12 mouse cellular contexts compared by ENCODE assay signal in the genomic region with DNA sequence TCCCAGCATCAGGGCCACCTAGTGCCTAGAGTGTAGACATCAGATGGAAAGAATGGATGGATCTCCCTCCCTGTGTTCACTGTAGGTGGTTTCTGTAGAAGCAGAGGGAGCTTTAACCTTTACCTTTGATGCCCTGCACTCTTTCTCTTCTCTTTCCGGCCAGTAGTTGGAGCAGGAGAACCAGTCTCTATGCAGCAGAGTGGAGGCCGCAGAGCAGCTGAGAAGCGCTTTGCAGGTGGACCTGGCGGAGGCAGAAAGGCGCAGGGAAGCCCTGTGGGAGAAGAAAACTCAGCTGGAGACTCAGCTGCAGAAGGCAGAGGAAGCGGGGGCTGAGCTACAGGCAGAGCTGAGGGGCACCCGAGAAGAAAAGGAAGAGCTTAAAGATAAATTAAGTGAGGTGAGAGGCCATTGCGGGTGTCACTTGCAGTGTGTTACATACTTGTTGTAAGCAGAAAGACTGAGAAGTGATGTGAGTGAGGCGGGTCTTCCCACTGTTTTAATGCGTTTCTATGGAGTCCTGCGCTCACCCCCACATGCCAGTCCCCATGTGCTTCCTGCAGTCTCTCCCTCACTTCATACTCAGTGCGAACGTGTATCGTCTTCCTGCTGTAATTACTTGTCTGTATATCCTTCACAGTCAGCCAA. TPM values are rescaled to one million over a fixed set of nuclear protein-coding genes. Genes with fewer than 3 reads are reported as not detected.
A peak's percentile ranks its signal among the peaks of the same experiment; 100 is the strongest.
DNase-seq lines count a peak whose midpoint lies in the region; ATAC-seq and TF ChIP-seq lines count a peak whose summit lies in the region.
"Had no signal": no experiment of that assay in that cellular context is flagged by ENCODE, and none has a peak within 500 bp of the region (broad histone marks: within the 10 kb centered on the region; RNA-seq: fewer than 3 reads in every experiment).

No protein-coding gene starts in this region.

- H3K27ac ChIP-seq in kidney, postnatal 0 days, result no peak overlapping the region
- H3K27ac ChIP-seq in kidney, embryonic 16.5 days (ENCODE audit: low read length), result no peak overlapping the region
- no peak overlapping the region for H3K27ac ChIP-seq in stomach, postnatal 0 days (replicated peaks)
- H3K27ac ChIP-seq in forebrain, embryonic 10.5 days, result no peak overlapping the region
- H3K27ac ChIP-seq: left cerebral cortex, adult 2 months; limb, embryonic 13.5 days had no signal

- peak; percentile 41 for TF ChIP-seq CTCF in kidney, postnatal 0 days (IDR thresholded peaks at IDR 0.05; ENCODE audit: low read depth)
- TF ChIP-seq CTCF in stomach, postnatal 0 days (IDR thresholded peaks at IDR 0.05; ENCODE audit: low read depth), result peak; percentile 52

- no peak for ATAC-seq in kidney, postnatal 0 days (replicated peaks; ENCODE audit: low FRiP score, low read depth)
- ATAC-seq in kidney, embryonic 16.5 days (ENCODE audit: low FRiP score, low TSS enrichment), result no peak
- ATAC-seq in stomach, postnatal 0 days (ENCODE audit: low FRiP score, low TSS enrichment), result no peak

- peaks cover 61% of the 10 kb centered on the region for H3K36me3 ChIP-seq in kidney, postnatal 0 days (ENCODE audit: insufficient read depth, low read length)
- peaks cover 62% of the 10 kb centered on the region for H3K36me3 ChIP-seq in kidney, embryonic 16.5 days (ENCODE audit: insufficient read depth, low read length)
- peaks cover 36% of the 10 kb centered on the region for H3K36me3 ChIP-seq in stomach, postnatal 0 days (ENCODE audit: control insufficient read depth, insufficient read depth, low read length)
- H3K36me3 ChIP-seq in forebrain, embryonic 10.5 days (replicated peaks), result peaks cover 96% of the 10 kb centered on the region

- H3K4me2 ChIP-seq in kidney, postnatal 0 days (ENCODE audit: low read length), result no peak overlapping the region
- no peak overlapping the region for H3K4me2 ChIP-seq in kidney, embryonic 16.5 days (replicated peaks; ENCODE audit: low read depth, low read length)
- no peak overlapping the region for H3K4me2 ChIP-seq in stomach, postnatal 0 days (replicated peaks; ENCODE audit: low read depth)
- H3K4me2 ChIP-seq: limb, embryonic 13.5 days had no signal

- H3K9me3 ChIP-seq in kidney, postnatal 0 days (replicated peaks; ENCODE audit: low read length), result no peaks in the 10 kb centered on the region
- H3K9me3 ChIP-seq in kidney, embryonic 16.5 days (ENCODE audit: low read length), result no peaks in the 10 kb centered on the region
- no peaks in the 10 kb centered on the region for H3K9me3 ChIP-seq in stomach, postnatal 0 days (ENCODE audit: control insufficient read depth, low read length)
- H3K9me3 ChIP-seq in forebrain, embryonic 10.5 days, result no peaks in the 10 kb centered on the region
- H3K9me3 ChIP-seq: limb, embryonic 13.5 days had no signal

- no peaks in the 10 kb centered on the region for H3K4me1 ChIP-seq in kidney, postnatal 0 days (replicated peaks; ENCODE audit: insufficient read depth, low read length)
- H3K4me1 ChIP-seq in kidney, embryonic 16.5 days (ENCODE audit: insufficient read depth, low read length), result no peaks in the 10 kb centered on the region
- no peaks in the 10 kb centered on the region for H3K4me1 ChIP-seq in stomach, postnatal 0 days (replicated peaks; ENCODE audit: control insufficient read depth, insufficient read depth)
- H3K4me1 ChIP-seq in forebrain, embryonic 10.5 days, result no peaks in the 10 kb centered on the region
- H3K4me1 ChIP-seq: limb, embryonic 13.5 days had no signal

- no peak overlapping the region for H3K4me3 ChIP-seq in kidney, postnatal 0 days (replicated peaks; ENCODE audit: low read depth, low read length)
- H3K4me3 ChIP-seq in kidney, embryonic 16.5 days (ENCODE audit: low read length), result no peak overlapping the region
- H3K4me3 ChIP-seq in stomach, postnatal 0 days (ENCODE audit: low read depth, low read length), result no peak overlapping the region
- H3K4me3 ChIP-seq in forebrain, embryonic 10.5 days, result no peak overlapping the region
- H3K4me3 ChIP-seq: left cerebral cortex, adult 2 months; limb, embryonic 13.5 days had no signal

- H3K27me3 ChIP-seq in kidney, postnatal 0 days (ENCODE audit: insufficient read depth, low read length), result no peaks in the 10 kb centered on the region
- H3K27me3 ChIP-seq in kidney, embryonic 16.5 days (ENCODE audit: insufficient read depth, low read length), result no peaks in the 10 kb centered on the region
- no peaks in the 10 kb centered on the region for H3K27me3 ChIP-seq in stomach, postnatal 0 days (ENCODE audit: control insufficient read depth, insufficient read depth, low read length)
- H3K27me3 ChIP-seq in forebrain, embryonic 10.5 days (ENCODE audit: poor library complexity, severe bottlenecking), result no peaks in the 10 kb centered on the region
- H3K27me3 ChIP-seq: limb, embryonic 13.5 days had no signal

- no peak for TF ChIP-seq EP300 in stomach, postnatal 0 days (optimal IDR thresholded peaks at IDR 0.05)

- H3K9ac ChIP-seq in kidney, postnatal 0 days (ENCODE audit: low read depth, low read length), result no peak overlapping the region
- no peak overlapping the region for H3K9ac ChIP-seq in kidney, embryonic 16.5 days (replicated peaks; ENCODE audit: low read length)
- H3K9ac ChIP-seq in stomach, postnatal 0 days (ENCODE audit: low read length), result no peak overlapping the region
- H3K9ac ChIP-seq: limb, embryonic 13.5 days had no signal

- DNase-seq in kidney, postnatal 0 days (ENCODE audit: low spot score), result no peak
- peak; percentile 30 to 37 for DNase-seq in B cell, adult 2 months
- peak; percentile 23 for DNase-seq in R1 (ENCODE audit: low read depth, low spot score)
- peak; percentile 31 for DNase-seq in stomach, postnatal 0 days (ENCODE audit: low spot score)
- DNase-seq in layer of hippocampus, adult 9-11 months, result no peak
- DNase-seq in forebrain, embryonic 10.5 days (ENCODE audit: extremely low spot score, low spot score), result no peak
- DNase-seq: cerebellum, adult 11-12 months; heart, adult 18-20 months; lung, postnatal 10 days had no signal

- WGBS in kidney, postnatal 0 days, result 78% methylated on average over 14 of the region's 14 CpGs
- WGBS in kidney, embryonic 16.5 days, result 84% methylated on average over 14 of the region's 14 CpGs
- 78% methylated on average over 14 of the region's 14 CpGs for WGBS in stomach, postnatal 0 days
- 85% methylated on average over 14 of the region's 14 CpGs for WGBS in forebrain, embryonic 10.5 days

RNA-seq across cellular contexts. Expression of a gene that starts 18.0 kb away (rescaled TPM):
- 10.1 and 11.0 TPM in 2 replicates for polyA plus RNA-seq in kidney, postnatal 0 days (2015; fragmentation: Nextera tagmentation; extraction: Ambion mirVana)
- 18.1 and 19.8 TPM in 2 replicates for polyA plus RNA-seq in kidney, embryonic 16.5 days (2015; fragmentation: Nextera tagmentation; extraction: Ambion mirVana)
- polyA plus RNA-seq in stomach, postnatal 0 days (2015; fragmentation: Nextera tagmentation; extraction: Ambion mirVana), result 4.0 and 4.6 TPM in 2 replicates
- 28.8 and 28.9 TPM in 2 replicates for polyA plus RNA-seq in forebrain, embryonic 10.5 days (2016; fragmentation: Nextera tagmentation; extraction: Ambion mirVana)

RNA-seq across cellular contexts. Expression of a gene that starts 29.0 kb away (rescaled TPM):
- 0.64 and 0.91 TPM in 2 replicates for polyA plus RNA-seq in kidney, postnatal 0 days (2015; fragmentation: Nextera tagmentation; extraction: Ambion mirVana)
- polyA plus RNA-seq in kidney, embryonic 16.5 days (2015; fragmentation: Nextera tagmentation; extraction: Ambion mirVana), result 0.64 and 1.3 TPM in 2 replicates
- polyA plus RNA-seq in stomach, postnatal 0 days (2015; fragmentation: Nextera tagmentation; extraction: Ambion mirVana), result 1.6 and 1.8 TPM in 2 replicates
- polyA plus RNA-seq in forebrain, embryonic 10.5 days (2016; fragmentation: Nextera tagmentation; extraction: Ambion mirVana), result 0.27 and 0.88 TPM in 2 replicates

RNA-seq across cellular contexts. Expression of a gene that starts 33.6 kb away (rescaled TPM):
- polyA plus RNA-seq in kidney, postnatal 0 days (2015; fragmentation: Nextera tagmentation; extraction: Ambion mirVana), result 0.68 and 2.5 TPM in 2 replicates
- polyA plus RNA-seq in kidney, embryonic 16.5 days (2015; fragmentation: Nextera tagmentation; extraction: Ambion mirVana), result 1.4 and 2.2 TPM in 2 replicates
- polyA plus RNA-seq in stomach, postnatal 0 days (2015; fragmentation: Nextera tagmentation; extraction: Ambion mirVana), result 0.65 and 0.76 TPM in 2 replicates
- 1.4 and 2.1 TPM in 2 replicates for polyA plus RNA-seq in forebrain, embryonic 10.5 days (2016; fragmentation: Nextera tagmentation; extraction: Ambion mirVana)

RNA-seq across cellular contexts. Expression of a gene that starts 33.6 kb away (rescaled TPM):
- 219 and 231 TPM in 2 replicates for polyA plus RNA-seq in kidney, postnatal 0 days (2015; fragmentation: Nextera tagmentation; extraction: Ambion mirVana)
- 288 and 302 TPM in 2 replicates for polyA plus RNA-seq in kidney, embryonic 16.5 days (2015; fragmentation: Nextera tagmentation; extraction: Ambion mirVana)
- 138 and 144 TPM in 2 replicates for polyA plus RNA-seq in stomach, postnatal 0 days (2015; fragmentation: Nextera tagmentation; extraction: Ambion mirVana)
- polyA plus RNA-seq in forebrain, embryonic 10.5 days (2016; fragmentation: Nextera tagmentation; extraction: Ambion mirVana), result 194 and 199 TPM in 2 replicates

RNA-seq across cellular contexts. Expression of a gene that starts 33.7 kb away (rescaled TPM):
- not detected in 2 replicates for polyA plus RNA-seq in kidney, postnatal 0 days (2015; fragmentation: Nextera tagmentation; extraction: Ambion mirVana)
- polyA plus RNA-seq in kidney, embryonic 16.5 days (2015; fragmentation: Nextera tagmentation; extraction: Ambion mirVana), result not detected in 2 replicates
- not detected in 2 replicates for polyA plus RNA-seq in stomach, postnatal 0 days (2015; fragmentation: Nextera tagmentation; extraction: Ambion mirVana)
- polyA plus RNA-seq in forebrain, embryonic 10.5 days (2016; fragmentation: Nextera tagmentation; extraction: Ambion mirVana), result not detected in 2 replicates

Comparison
In these comparisons a context has a peak if more than half of its experiments do, and no peak if none do; other contexts are left out.
1. DNase-seq: peak in B cell, adult 2 months (2 of 2), R1 (single experiment) and stomach, postnatal 0 days (single experiment); none in kidney, postnatal 0 days (single experiment), layer of hippocampus, adult 9-11 months (single experiment) and forebrain, embryonic 10.5 days (single experiment).